Mouse (Mus musculus): Measurements from ENCODE around the gene Pgbd5. TPM values are rescaled to one million over a fixed set of nuclear protein-coding genes. Genes with fewer than 3 reads are reported as not detected.

Pgbd5 gene
- 1 to 10 TPM; 4.4 to 6.8 TPM for total RNA-seq (2021)
- long read RNA-seq, experiment 1, partial matches to known transcripts = 1 of 3 reads
- long read RNA-seq, experiment 1, other reads (novel, unspliced or antisense) = 0 of 3 reads
- long read RNA-seq, experiment 2, transcript Pgbd5-201 (7 exons, 2,824 nt) = major isoform, 9 of 9 reads
- long read RNA-seq, experiment 2, partial matches to known transcripts = 0 of 9 reads
- long read RNA-seq, experiment 2, other reads (novel, unspliced or antisense) = 0 of 9 reads

- DNase-seq = no peak
Measured at GRCm38 (mm10) chr8:124439558-124439957, at the start of gene Pgbd5. TSS of gene Pgbd5 (minus strand) at chr8:124439658.

DNA sequence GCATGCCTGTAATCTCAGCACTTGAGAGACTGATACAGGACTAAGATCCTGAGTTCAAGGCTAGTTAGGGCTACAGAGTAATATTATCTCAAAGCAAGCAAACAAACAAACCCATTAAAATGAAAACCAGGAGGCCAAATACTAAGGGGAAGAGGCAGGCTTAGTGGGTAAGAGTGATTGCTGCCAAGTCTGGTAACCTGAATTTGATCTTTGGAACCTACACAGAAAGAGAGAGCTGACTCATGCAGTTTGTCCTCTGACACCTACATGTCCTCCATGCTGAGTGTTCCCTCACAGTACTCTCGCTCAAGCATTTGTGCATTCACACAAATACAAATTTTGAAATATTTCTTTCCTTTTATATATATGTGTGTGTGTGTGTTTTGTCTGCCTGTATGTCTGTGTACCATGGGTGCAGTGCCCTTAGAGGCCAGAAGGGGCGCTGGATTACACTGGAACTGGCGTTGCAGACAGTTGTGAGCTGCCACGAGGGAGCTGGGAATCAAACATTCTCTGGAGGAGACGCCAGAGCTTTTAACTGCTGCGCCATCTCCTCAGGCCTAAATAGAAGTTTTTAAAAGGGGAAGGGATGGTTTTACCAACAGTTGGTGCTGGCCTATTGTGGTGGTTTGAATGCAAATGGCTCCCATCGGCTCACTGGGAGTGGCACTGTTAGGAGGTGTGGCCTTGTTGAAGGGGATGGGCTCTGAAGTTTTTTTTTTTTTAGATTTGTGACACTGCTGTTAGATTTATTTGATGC is 44.1 kb upstream of the Pgbd5 start:
- DNase-seq = no peak

DNA sequence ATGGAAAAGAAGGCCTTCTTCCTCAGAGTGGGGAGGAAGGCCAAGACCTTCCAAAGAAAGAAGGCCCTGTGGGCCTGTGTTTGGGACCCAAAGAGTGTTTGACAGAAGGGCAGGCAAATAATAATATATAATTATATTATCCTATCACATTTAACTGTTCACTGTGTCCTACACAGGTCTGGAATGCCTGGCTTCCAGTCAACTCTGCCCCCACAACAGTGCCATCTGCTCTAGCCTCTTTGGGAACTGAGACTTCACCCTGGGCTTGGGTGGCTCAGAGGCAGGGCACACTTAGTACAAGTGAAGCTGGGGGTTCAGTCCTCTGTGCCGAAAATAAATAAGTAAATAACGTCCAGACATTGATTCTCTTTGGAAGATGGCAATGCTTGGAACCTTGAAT is 43.3 kb upstream of the Pgbd5 start:
- no peak for DNase-seq

DNA sequence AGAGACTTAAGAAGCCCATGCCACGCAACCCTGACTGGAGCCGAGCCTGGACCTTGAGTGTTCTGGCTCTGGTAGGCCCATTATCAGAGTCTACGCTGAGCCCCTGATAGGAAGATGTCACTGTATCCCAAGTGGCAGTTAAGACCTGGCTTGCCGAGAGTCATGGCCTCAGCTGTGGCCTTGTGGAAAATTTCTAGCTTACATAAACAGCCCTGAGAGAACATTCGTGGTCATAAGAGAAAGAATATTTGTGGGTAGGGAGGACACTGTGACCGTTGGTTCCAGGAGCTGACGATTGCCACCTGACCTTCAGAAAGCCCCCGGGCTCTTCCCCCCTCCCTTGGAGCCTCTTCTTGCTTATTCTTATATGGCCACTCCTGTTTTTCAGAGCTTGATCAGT is 40.9 kb upstream of the Pgbd5 start:
- DNase-seq = peak; percentile 38

GRCm38 (mm10) chr8:124479251-124479650 is 39.8 kb upstream of the Pgbd5 start:
- DNase-seq = no peak

- DNase-seq = no peak
Measured at GRCm38 (mm10) chr8:124476701-124477100, 37.2 kb upstream of the Pgbd5 start.

GRCm38 (mm10) chr8:124475690-124476089 is 36.2 kb upstream of the Pgbd5 start:
- no peak for DNase-seq

GRCm38 (mm10) chr8:124464641-124465040 is 25.2 kb upstream of the Pgbd5 start:
- no peak for DNase-seq

- DNase-seq = no peak
Measured at GRCm38 (mm10) chr8:124463111-124463510, 23.7 kb upstream of the Pgbd5 start.

- no peak for DNase-seq
Measured at GRCm38 (mm10) chr8:124462192-124462591, 22.7 kb upstream of the Pgbd5 start.

DNA sequence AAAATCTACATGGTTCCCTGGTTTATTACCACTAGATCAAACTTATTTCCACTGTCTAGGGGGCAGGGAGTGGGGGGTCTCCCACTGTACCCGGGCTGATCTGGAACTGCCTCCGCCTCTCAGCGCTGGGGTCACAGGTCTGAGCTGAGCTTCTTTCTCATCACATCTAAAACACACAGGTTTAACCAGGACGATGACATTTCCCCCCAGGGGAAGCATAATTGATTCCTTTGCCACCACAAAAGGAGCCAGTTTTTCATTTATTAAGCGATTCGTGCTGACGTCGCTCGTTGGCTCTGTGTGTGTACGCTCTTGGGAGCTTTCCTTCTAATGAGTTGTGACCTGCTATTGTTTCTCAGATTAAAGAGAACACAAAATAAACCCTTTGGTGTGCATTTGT is 21.6 kb upstream of the Pgbd5 start:
- DNase-seq = no peak

GRCm38 (mm10) chr8:124460660-124461059 is 21.2 kb upstream of the Pgbd5 start:
- DNase-seq = no peak

DNA sequence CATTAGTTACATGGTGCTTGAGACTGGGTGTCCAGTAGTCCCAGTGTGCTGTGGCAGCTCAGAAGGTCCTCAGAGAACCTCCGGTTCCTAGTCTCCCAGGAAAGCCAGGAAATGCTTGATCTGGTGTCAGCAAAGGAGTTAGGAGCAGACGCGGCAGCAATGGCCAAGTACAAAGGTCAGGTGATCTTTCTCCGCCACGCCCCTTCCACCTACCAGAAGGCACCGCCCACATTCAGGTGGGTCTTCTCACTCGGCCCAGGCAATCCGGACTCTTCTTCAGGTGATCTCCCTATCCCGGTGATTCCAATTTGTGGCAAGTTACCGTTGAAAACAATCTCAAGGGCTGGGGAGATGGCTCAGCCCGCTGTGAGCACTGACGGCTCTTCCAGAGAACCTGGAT is 20.2 kb upstream of the Pgbd5 start:
- no peak for DNase-seq

- DNase-seq = peak; percentile 57
Measured at GRCm38 (mm10) chr8:124455359-124455758, 15.9 kb upstream of the Pgbd5 start.

DNA sequence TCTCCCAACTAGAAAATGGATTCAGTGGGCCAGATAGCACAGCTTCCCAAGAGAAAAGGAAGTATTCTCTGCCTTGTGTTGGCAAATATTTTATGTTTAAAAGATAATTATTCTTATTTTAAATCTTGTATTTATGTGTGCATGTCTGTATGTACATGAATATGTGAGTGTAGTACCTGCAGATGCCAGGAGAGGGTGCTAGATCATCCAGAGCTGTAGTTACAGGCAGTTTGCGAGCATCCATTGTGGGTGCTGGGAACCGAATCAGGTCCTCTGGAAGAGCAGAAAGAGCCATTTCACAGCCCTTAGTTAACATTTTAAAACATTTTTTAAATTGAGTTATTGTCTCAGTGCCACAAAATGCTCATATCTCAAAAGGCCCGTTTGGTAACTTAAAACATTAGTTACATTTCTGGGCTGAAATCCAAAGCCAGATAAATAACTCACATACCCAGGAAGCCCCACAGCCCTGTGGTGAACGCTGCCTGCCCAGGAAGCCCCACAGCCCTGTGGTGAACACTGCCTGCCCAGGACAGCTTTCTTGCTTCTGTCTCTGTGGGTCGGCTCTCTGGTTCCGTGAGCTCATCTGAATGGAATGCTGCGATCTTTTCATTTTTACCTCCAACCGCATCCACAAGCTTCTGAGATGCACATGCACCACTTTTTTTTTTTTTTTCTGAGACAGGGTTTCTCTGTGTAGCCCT is 10.9 kb upstream of the Pgbd5 start:
- no peak for DNase-seq

DNA sequence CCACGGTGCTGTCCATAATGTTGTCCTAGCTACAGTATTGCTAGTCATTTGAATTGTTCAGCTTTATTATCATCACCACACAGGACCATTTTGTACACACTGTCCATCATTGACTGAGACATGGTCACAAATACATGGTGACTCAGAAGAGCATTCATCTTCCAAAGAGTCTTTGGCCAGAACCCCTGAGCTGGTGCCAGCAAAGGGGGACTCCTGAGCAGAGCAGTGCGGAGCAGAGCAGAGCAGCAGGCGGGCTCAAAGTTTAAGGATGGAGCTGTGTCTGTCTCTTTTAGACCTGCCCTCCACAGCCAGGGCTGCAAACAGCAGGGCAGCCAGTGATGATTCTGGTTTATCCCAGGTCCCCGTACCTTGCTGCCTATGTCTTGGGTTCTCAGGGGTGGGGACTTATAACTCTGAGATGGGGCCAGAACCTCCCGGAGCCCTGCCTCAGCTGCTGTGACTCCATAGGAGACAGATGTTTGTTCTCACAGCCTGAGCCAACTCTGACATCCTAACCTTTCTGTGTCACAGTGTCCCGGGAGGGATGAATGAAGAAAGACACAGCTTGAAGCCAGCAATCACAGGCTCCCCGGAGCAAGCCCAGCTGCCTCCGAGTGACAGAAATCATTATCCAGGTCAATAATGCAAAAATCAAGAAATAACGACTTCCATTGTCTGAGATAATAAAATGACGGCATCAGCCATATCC is 9.7 kb upstream of the Pgbd5 start:
- peak; percentile 35 for DNase-seq

DNA sequence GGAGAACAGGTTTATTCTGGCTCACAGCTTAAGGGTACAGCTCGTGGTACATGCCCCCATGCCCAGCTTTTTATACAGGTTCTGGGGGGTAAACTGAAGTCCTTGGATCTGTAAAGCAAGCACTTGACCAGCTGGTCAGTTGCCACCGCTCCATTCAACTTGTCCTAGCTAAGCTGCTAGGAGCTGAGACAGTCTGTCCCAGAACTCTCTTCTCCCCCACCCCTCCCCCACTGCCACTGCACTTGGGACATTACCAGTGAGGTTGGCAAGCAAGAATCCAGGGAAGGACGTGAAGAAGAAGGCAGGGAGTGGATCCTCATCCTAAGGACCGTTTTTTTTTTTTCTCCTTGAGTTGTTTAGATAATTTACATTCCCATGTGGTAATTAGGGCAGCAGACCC is 2.7 kb downstream of the Pgbd5 start:
- DNase-seq = no peak

GRCm38 (mm10) chr8:124435707-124436243 is 3.7 kb downstream of the Pgbd5 start:
- no peak for DNase-seq

DNA sequence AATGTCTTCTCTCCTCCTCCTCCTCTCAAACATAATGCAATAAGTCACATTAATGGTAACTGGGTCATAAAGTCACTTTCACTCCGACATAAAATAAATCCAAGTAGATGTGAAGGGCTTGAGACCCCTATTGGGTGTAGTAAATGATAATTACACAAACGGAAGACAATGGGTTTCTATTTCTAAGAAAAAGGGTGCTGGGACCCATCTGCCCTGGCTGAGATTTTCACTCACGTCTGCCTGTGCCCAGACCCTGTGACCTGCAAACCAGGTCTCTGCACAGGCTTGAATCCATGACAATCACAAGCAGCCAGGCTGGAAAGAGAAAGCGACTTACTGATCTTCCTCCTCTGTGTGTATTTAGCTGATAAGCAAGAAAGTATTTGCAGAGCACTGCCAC is 4.3 kb downstream of the Pgbd5 start:
- DNase-seq = no peak

- peak; percentile 98 for DNase-seq
Measured at GRCm38 (mm10) chr8:124434126-124434790, 5.2 kb downstream of the Pgbd5 start.

- peak; percentile 35 for DNase-seq
Measured at GRCm38 (mm10) chr8:124433451-124434125, 5.9 kb downstream of the Pgbd5 start.
